Mouse (Mus musculus) MEL-GATA-1-ER (cell line): ENCODE results near the gene Vmo1.
"Not testable (repeated sequence)": the region's sequence is repeated elsewhere in the genome, so short reads cannot be mapped to it uniquely, and the experiment has no call there.

ENCODE experiments used
- DNase-seq: peaks from one replicate; pipeline ENCODE4 v3.0.0-alpha.2; 2012; ENCODE audit warnings: low read depth; ENCODE audit errors: extremely low read depth

Gene Vmo1

GRCm38 (mm10) chr11:70514288-70514687, at the start of gene Vmo1:
Gene Vmo1, minus strand, starts transcription at chr11:70514616.
- DNase-seq: no peak

GRCm38 (mm10) chr11:70563470-70564275, 49.3 kb upstream of the Vmo1 start:
- peak; percentile 14 for DNase-seq

GRCm38 (mm10) chr11:70562995-70563469, 48.6 kb upstream of the Vmo1 start:
- no peak for DNase-seq

- DNase-seq: peak; percentile 49
Measured at GRCm38 (mm10) chr11:70562287-70562994, 48.0 kb upstream of the Vmo1 start, which contains the start of gene Mink1. Gene Mink1, plus strand, starts transcription at chr11:70562881.

GRCm38 (mm10) chr11:70561937-70562286, 47.5 kb upstream of the Vmo1 start:
- no peak for DNase-seq

- DNase-seq: no peak
Measured at GRCm38 (mm10) chr11:70557545-70557944, 43.1 kb upstream of the Vmo1 start.

- no peak for DNase-seq
Measured at GRCm38 (mm10) chr11:70553940-70554339, 39.5 kb upstream of the Vmo1 start.

- peak; percentile 58 for DNase-seq
Measured at GRCm38 (mm10) chr11:70551526-70551925, 37.1 kb upstream of the Vmo1 start.

- no peak for DNase-seq
Measured at GRCm38 (mm10) chr11:70544496-70544895, 30.1 kb upstream of the Vmo1 start.

GRCm38 (mm10) chr11:70541415-70541814, 27.0 kb upstream of the Vmo1 start:
- DNase-seq: no peak

- DNase-seq: no peak
Measured at GRCm38 (mm10) chr11:70540928-70541327, 26.5 kb upstream of the Vmo1 start.

GRCm38 (mm10) chr11:70539877-70540587, 25.6 kb upstream of the Vmo1 start, which contains the start of gene Pld2:
Gene Pld2, plus strand, starts transcription at chr11:70540064.
- DNase-seq: peak; percentile 49

- DNase-seq: no peak
Measured at GRCm38 (mm10) chr11:70539423-70539822, 25.0 kb upstream of the Vmo1 start.

GRCm38 (mm10) chr11:70532839-70533238, 18.4 kb upstream of the Vmo1 start, which contains the start of gene Gm40193:
Gene Gm40193, minus strand, starts transcription at chr11:70532939.
- no peak for DNase-seq

GRCm38 (mm10) chr11:70531065-70531464, 16.6 kb upstream of the Vmo1 start:
- not testable (repeated sequence) for DNase-seq

- no peak for DNase-seq
Measured at GRCm38 (mm10) chr11:70528610-70529009, 14.2 kb upstream of the Vmo1 start.

GRCm38 (mm10) chr11:70526211-70526610, 11.8 kb upstream of the Vmo1 start:
- DNase-seq: no peak

- no peak for DNase-seq
Measured at GRCm38 (mm10) chr11:70525726-70526125, 11.3 kb upstream of the Vmo1 start.

- DNase-seq: peak; percentile 98
Measured at GRCm38 (mm10) chr11:70525184-70525678, 10.8 kb upstream of the Vmo1 start, which contains the start of gene Psmb6. Gene Psmb6, plus strand, starts transcription at chr11:70525367.

- no peak for DNase-seq
Measured at GRCm38 (mm10) chr11:70524782-70525181, 10.4 kb upstream of the Vmo1 start.

- not testable (repeated sequence) for DNase-seq
Measured at GRCm38 (mm10) chr11:70523306-70523989, 9.0 kb upstream of the Vmo1 start.
